Mouse (Mus musculus) cortical plate, adult 2 months (tissue): Measurements from ENCODE around the gene Nphp3.

Experiments used
- CTCF ChIP-seq: fragments of 200-500 bp; IDR thresholded peaks from 2 replicates; pipeline ENCODE4 v1.5.1; 2011; ENCODE audit warnings: mild to moderate bottlenecking, control low read depth, low read length; ENCODE audit not compliant: insufficient read depth; ENCODE audit errors: extremely low read depth
- POLR2A ChIP-seq: fragments of 200-500 bp; IDR thresholded peaks from 2 replicates; pipeline ENCODE4 v1.6.1; 2011; ENCODE audit warnings: mild to moderate bottlenecking, low read length, control low read depth; ENCODE audit not compliant: insufficient read depth; ENCODE audit errors: extremely low read depth

DNA sequence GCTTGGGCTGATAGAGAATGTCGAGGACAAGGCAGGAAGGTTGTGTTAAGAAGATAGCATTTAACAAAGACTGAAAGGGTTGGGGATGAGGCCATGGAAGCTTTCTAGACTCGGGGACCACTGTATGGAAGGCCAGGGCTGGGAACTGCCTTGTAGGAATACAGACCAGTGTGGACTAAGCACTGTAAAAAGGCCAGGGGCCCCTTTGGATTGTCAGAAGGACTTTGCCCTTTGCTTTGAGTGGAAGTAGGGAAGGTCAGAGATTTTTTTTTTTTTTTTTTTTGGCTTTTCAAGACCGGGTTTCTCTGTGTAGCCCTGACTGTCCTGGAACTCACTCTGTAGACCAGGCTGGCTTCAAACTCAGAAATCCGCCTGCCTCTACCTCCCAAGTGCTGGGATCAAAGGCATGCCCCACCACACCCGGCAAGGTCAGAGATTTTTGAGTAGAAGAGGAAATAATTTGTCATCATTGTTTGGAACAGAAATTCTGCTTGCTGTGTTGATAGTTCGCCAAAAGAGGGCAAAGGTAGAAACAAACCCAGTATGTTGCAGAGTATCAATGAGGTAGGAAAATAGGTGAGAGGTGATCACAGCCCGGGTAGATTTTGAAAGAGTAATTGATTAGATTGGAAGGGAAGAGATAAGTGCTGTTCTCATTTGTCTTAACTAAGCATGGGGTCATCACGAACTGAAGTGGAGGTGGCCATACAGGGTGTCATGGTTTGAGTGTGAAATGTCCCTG lies 68.7 kb downstream of the Nphp3 start:
- TF ChIP-seq POLR2A (no peak), CTCF (no peak)
